Mouse (Mus musculus) spleen, adult 2 months (tissue): ENCODE data around the gene Etv3.

Experiments used
- CTCF ChIP-seq: fragments of 200-500 bp; IDR thresholded peaks from 2 replicates; pipeline ENCODE4 v1.5.1; 2011; ENCODE audit warnings: mild to moderate bottlenecking, inconsistent platforms; ENCODE audit not compliant: insufficient read depth, insufficient read length, insufficient replicate concordance; ENCODE audit errors: extremely low read depth
- POLR2A ChIP-seq: fragments of 200-500 bp; IDR thresholded peaks from 2 replicates; pipeline ENCODE4 v1.6.1; 2011; ENCODE audit warnings: low read depth, low read length, inconsistent platforms

DNA sequence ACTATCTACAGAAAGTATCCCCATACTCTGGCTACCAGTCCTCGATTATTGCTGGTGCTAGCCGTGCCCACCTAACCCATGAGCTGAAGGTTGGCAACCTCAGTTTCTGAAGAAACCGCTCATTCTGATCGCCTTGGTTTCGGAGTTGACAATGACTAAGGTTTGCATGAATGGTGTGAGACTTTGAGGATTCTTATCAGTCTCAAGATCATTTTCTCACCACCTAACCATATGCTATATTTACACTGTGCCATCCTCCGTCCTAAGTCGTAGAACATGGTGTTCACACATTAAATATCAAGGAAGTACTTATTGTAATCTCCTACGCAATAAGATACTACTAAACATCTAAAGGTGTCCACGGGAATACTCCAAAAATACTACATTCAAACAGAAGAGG lies 1.5 kb upstream of the Etv3 start:
- TF ChIP-seq POLR2A (no peak), CTCF (no peak)
